Mouse (Mus musculus) liver (tissue): ENCODE measurements at regions not wholly inside any gene's neighbourhood (a gene's known extent, or its start where the extent isn't known, plus 50 kb on each side); places are given as distances from the start of the nearest gene placed in this dataset.

Experiments
- DNase-seq: peaks from one replicate; pipeline ENCODE4 v3.0.0-alpha.2; 2020; ENCODE audit warnings: mixed read lengths

DNA sequence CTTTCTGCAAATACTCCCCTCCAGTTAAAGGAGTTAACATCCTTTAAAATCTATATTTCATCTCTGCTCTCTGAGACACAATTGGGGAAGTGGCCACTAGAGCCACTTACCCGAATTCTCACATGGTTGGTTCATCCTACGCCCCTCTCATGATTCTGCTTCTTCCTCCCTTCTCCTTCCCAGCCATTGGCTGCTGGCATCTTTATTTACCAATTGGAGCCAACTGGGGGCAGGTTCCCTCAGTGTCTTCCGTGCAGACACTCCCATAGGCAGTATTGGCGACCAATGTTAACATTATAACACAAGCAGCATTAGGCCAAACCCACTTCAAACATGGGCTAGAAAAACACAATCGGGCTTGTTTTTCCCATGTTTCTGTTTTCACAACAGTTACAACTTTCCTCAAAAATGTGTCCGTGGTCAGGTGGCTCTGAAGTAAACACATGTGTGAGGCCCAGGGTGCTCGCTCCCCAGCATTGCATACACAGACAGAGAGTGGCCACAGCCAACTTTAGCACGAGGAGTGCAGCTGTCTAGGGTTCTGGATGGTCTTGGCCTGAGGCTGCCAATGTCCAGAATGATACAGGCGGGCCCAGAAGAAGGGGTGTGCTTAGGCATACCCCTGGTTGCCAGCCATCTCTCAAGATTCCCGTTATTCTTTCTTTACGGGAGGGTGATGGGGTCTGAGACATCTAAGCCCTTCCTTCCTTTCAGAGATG is 119.1 kb downstream of the Zfp706 start:
- DNase-seq = no peak

- no peak for DNase-seq
Measured at GRCm38 (mm10) chr15:36884671-36885365, 122.8 kb downstream of the Zfp706 start.

- no peak for DNase-seq
Measured at GRCm38 (mm10) chr15:36884074-36884473, 123.5 kb downstream of the Zfp706 start.

DNA sequence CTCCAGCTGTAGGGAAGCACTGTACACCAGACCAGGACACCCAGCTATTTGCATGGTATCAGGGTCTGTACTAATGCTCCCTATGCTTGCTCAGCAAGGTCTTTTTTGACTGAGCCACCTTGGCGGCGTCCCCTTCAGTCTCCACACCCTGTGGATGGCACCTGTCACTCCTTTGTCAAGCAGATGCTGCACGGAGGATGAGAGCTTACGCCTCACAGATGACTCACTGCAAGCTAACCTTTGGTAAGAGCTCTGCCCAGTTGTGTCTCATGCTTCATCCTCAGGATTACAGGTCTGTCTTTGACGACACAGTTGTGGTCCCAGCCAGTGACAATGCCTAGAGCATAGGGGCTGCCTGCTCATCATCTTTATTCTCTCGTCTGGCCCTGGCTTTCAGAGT is 124.4 kb downstream of the Zfp706 start:
- DNase-seq = no peak

DNA sequence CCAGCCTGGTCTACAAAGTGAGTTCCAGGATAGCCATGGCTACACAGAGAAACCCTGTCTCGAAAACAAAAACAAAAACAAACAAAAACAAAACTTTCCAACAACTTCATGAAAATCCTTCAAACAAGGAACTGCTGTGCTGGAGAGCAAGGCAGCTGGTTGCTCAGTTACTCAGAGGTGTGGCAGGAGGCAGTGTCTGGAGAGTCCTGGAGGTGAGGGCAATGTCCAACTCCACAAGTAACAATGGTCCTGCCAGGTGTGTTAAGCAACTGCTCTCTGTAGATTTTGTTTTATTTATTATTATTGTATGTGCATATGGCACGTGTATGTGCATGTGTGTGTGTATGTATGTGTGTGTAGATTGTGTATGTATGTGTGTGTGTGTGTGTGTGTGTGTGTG is 126.0 kb downstream of the Zfp706 start:
- no peak for DNase-seq

GRCm38 (mm10) chr15:36880602-36881001 is 127.0 kb downstream of the Zfp706 start:
- no peak for DNase-seq

GRCm38 (mm10) chr15:36879587-36879986 is 128.0 kb downstream of the Zfp706 start:
- no peak for DNase-seq

GRCm38 (mm10) chr15:36878960-36879359 is 128.6 kb downstream of the Zfp706 start:
- no peak for DNase-seq

DNA sequence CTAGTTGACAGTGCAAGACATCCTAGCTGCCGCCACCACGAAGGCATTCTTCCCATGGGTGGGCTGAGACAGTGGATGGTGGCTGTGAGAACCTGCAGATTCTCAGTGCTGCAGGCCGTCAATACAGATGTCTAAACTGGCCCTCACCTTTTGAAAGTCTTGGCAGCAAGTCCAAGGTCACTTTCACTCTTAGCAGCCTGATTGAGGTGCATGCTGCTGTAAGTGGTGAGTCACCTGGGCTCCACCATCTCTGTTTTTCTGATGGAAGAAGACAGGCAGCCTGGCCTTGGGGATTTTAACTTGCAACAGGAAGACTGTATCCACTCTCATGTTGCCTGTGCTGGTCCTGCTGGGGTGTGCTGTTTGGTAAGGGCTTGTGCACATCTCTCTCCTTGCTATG is 129.3 kb downstream of the Zfp706 start:
- no peak for DNase-seq

DNA sequence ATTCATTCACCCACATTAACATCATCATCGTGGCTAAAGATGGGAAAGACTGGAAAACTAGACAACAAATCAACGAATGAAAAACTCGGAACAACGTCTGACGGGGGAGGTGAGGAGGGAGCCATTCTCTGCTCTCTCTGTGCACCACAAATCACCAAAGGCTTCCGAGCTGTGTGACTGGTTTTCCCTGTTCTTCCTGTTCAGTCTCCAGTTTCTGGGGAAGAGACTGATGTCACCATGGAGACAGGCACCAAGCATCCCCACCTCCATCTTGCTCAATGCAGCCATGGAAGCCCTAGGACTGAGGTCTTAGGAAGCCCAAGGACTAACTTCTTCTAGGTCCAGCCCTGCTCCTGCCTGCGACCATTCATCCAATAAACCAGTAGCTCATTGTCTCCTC is 130.1 kb downstream of the Zfp706 start:
- DNase-seq = no peak

- DNase-seq = no peak
Measured at GRCm38 (mm10) chr15:36875980-36876778, 131.4 kb downstream of the Zfp706 start.

GRCm38 (mm10) chr15:36874555-36874954 is 133.0 kb downstream of the Zfp706 start:
- DNase-seq = no peak

DNA sequence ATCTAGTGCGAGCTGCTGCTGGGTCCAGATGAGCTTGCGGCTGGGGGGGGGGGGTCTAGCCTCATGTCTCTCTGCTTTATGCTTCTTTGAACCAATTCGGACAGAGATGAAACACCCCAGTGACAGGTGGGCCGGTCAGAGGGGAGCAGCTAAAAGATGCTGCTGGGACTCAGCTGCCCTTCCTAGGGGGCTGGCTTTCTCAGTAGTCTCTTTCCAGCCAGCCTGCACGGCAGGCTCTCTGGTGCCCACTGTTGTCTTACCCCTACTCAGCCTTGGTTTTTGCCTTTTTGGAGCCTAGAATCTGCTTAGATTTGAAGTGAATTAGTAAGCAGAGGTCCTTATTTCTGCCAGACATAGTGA is 133.7 kb downstream of the Zfp706 start:
- no peak for DNase-seq

DNA sequence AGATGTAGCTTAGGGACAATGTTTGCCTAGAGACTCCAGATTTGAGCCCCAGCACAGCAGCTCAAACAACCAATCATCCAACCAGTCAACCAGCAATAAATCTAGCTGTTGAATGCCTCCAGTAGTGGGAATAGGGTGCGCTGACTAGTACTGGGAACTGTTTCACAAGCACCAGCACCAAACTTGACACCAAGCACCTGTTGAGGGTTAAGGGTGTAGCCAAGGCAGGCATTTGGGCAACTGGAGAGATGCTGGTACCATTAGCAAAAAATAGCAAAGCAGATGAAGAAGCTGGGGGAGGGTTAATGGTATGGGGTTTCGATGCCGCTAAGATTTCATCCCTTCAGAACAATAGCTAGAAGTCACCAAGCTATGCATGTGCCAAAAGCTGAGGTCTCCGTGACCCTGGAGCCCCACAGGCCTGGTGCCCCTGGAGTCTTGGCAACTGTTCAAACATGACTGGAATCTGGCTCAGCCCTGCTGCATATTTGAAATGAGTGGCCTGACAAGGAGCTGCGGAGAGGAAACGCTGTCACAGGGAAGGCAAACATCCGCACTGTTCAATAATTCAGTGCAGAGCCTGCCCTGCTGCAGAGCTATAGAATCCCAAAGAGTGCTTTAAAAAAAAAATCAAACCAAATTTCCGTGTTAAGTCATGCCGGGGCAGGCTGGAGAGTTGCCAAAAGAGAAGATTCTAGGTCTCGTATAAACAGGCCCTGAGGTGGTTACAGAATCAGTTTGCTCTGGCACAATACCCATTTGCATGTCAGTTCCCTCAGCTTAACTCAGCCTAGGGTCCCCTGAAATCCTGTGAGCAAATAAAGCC is 134.3 kb downstream of the Zfp706 start:
- DNase-seq = peak; percentile 33

- no peak for DNase-seq
Measured at GRCm38 (mm10) chr15:36872566-36872965, 135.0 kb downstream of the Zfp706 start.

- no peak for DNase-seq
Measured at GRCm38 (mm10) chr15:36870717-36871116, 136.9 kb downstream of the Zfp706 start.

DNA sequence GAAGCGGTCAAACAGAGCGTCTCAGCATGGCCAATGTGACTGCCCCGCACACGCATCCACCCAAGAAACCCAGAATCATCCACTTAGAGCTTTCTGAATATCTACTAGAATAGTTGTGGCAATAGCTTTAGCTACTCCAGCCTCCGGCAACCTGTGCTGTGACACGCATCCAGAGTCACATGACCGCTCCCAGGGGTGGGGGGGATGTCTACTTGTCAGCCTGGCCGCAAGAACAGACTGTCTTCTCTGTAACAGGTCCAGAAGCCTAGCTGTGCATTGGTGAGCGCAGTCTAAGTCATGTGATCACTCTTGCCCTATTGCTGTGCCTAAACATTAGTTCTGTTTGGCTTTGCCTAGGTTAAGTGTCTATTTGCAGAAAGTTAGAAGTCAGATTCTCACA is 137.5 kb downstream of the Zfp706 start:
- no peak for DNase-seq

- DNase-seq = no peak
Measured at GRCm38 (mm10) chr15:36866088-36866487, 141.5 kb downstream of the Zfp706 start.

GRCm38 (mm10) chr15:36865332-36865731 is 142.2 kb downstream of the Zfp706 start:
- DNase-seq = no peak

- DNase-seq = no peak
Measured at GRCm38 (mm10) chr15:36864046-36864445, 143.5 kb downstream of the Zfp706 start.

DNA sequence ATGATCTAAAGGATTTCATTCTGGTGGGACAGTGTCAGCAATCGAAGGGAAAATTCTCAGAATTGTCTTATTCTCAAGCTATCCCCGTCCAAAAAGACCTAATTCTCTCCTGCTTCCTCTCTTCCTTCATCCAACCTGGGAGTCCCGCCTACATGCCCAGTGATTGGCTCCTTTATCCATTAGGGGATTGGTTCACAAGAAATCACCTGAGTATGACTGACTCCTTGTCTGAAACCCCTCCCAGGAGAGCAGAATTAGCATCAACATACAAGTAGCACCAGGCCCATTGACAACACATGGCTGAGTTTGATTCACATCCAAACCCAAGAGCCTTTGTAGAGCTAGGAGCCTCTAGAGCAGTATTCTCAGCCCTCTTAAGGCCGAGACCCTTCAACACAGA is 148.9 kb downstream of the Zfp706 start:
- DNase-seq = no peak

GRCm38 (mm10) chr15:36857622-36858021 is 150.0 kb downstream of the Zfp706 start:
- DNase-seq = no peak

DNA sequence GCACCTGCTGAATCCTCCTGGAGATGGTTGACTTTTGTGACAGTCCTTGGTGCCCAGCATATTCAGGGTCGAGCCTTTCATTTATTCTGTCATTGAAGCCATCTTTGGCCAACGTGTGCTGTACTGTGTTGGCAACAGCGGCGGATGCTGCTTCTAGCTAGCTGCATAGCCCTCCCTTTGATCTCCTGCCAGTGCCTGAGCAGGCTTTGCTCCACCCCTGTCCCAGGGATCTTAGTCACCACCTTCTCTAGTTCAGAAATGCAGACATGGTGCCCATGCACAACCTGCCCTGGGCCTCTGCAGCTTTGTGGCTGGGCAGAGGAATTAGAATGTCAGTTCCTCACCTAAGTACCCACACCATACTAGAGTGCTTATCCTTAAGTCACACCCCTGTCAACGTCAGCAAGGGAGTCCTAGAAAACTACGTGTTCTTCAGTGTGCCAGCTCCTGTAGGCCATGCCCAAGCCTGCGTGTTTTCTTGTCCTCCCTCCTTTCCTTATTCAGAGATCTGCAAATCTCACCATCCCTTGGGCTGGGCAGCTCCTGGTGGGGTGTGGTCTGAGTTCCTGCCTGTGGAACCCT is 151.9 kb downstream of the Zfp706 start:
- no peak for DNase-seq
